Mouse (Mus musculus): ENCODE data around the gene Trim44.

Gene Trim44

DNA sequence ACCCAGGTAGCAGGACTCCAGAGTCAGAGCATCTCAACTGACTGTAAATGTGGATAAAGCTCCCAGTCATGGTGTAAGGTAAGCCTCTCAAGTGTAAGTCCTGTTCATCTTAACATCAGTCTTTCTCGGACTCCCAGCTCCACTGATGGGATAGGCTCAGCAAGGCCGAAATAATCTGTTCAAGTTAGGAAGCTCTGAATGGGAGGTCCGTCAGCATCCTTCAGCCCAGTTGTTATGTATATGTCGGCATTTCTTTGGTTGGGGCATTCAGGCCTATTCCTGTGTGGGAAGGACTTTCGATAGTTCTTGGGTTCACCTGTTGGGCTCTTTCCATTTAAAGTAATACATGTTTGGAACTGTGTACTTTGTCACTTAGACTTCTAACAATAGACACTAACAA lies 3.6 kb downstream of the Trim44 start:
- DNase-seq, result no peak

DNA sequence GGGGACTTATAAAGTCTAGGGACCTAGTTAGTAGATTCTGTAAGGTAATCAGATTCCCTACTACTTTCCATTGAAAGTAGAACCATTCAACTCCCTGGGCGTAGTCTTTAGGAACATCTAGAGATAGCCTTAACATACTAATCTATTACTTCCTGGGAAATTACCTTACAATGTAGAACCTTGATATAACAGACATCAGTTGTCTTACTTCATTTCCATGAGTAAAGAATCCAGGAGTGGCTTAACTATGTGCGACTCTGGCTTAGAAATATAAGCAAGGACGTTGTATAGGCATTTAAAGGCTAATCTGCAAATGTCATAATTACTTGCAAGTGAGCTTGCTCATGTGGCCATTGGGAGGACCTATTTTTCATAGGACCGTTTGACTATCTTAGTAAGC lies 4.3 kb downstream of the Trim44 start:
- no peak for DNase-seq

GRCm38 (mm10) chr2:102401352-102401692 lies 6.3 kb downstream of the Trim44 start:
- no peak for DNase-seq

DNA sequence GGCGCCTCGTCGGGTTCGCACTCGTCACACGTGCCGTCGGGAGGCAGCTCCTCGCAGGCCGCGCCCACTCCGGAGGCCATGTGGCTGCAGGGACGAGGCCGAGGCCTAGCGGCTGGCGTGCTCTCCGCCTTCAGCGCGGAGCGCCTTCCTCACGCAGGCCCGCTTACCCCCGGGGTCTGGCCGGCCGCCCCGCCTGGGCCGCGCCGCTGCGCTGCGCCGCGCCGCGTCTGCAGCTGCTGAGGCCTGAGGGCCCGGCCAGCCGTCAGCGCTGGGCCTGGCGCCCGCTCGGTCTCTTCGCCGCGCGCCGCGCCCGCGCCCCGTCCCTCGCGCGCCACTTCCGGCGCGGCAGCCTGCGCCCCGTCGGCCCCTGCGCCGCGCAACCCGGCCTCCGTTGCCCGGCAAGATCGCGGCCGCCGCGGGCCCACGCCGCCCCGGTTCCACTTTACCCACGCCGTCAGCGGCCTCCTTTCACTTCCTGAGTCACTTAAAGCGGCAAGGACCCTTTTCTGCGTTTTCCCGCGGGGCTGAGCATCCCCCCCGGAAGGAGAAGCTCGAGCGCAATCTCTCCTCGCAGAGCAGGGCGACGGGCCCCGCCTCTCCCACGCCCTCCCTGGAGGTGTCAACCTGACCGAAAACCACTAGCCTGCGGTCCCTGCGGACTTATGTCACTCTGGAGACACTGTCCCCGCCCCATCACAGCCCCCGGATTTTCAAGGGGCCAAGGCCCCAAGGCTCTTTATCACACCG lies 6.8 kb downstream of the Trim44 start:
- peak; percentile 92 for DNase-seq

GRCm38 (mm10) chr2:102399864-102400604 lies 7.6 kb downstream of the Trim44 start:
- peak; percentile 16 for DNase-seq

DNA sequence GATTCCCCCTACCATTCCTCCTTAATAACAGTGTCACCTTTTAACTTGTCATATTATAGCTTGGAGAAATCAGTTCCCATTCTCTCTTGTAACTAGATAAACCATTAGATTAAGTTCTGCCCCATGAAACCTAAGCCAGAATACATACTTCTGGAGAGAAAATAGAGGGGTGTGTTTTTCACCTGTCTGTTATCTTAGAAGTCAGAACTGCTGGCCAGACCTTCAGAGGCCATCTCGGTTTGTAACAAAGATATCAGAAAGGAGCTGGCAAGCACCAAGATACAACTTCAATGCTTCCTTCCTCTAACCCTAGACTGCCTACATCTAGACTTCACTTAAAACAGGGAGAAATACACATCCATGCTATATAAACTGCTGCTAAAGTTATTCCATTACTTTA lies 11.1 kb downstream of the Trim44 start:
- no peak for DNase-seq

GRCm38 (mm10) chr2:102393457-102393856 lies 14.2 kb downstream of the Trim44 start:
- no peak for DNase-seq

GRCm38 (mm10) chr2:102385328-102385902 lies 22.2 kb downstream of the Trim44 start:
- DNase-seq, result no peak

GRCm38 (mm10) chr2:102384496-102384895 lies 23.1 kb downstream of the Trim44 start:
- no peak for DNase-seq

- DNase-seq, result no peak
Measured at GRCm38 (mm10) chr2:102384057-102384456, 23.6 kb downstream of the Trim44 start.

- peak; percentile 51 for DNase-seq
Measured at GRCm38 (mm10) chr2:102383069-102383834, 24.4 kb downstream of the Trim44 start.

GRCm38 (mm10) chr2:102382519-102382918 lies 25.1 kb downstream of the Trim44 start:
- DNase-seq, result no peak

- DNase-seq, result no peak
Measured at GRCm38 (mm10) chr2:102380581-102380980, 27.0 kb downstream of the Trim44 start.

GRCm38 (mm10) chr2:102378928-102379327 lies 28.7 kb downstream of the Trim44 start:
- DNase-seq, result no peak

GRCm38 (mm10) chr2:102378381-102378780 lies 29.2 kb downstream of the Trim44 start:
- DNase-seq, result no peak

DNA sequence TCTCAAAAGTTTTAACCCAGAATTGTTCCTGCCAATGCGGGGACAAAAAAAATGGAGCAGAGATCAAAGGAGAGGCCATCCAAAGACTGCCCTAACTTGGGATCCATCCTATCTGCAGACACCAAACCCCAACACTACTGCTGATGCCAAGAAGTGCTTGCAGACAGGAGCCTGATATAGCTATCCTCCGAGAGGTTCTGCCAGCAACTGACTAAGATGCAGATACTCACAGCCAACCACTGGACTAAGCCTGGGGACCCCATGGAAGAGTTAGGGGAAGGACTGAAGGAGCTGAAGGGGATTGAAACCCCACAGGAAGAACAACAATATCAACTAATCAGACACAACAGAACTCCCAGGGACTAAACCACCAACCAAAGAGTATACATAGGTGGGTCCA lies 30.3 kb downstream of the Trim44 start:
- no peak for DNase-seq

- DNase-seq, result no peak
Measured at GRCm38 (mm10) chr2:102373406-102374105, 34.1 kb downstream of the Trim44 start.

DNA sequence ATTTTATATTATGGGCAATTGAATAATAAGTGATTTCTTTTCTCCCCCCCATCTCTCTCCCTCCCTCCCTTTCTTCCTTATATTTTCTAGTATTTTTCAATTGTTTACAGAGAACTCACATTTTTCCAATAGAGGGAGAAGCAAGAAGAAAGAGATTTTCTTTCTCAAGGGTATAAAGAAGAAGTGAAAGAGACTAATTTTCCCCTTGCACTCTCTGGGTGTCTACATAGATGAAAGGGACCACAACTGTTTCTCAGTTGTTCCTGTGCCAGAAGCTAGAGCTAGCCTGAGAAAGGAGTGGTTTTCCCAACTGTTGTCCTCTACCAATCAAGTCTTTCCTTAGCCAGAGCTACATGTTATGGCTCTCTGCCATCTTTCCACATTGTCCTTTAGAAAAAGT lies 34.9 kb downstream of the Trim44 start:
- no peak for DNase-seq

DNA sequence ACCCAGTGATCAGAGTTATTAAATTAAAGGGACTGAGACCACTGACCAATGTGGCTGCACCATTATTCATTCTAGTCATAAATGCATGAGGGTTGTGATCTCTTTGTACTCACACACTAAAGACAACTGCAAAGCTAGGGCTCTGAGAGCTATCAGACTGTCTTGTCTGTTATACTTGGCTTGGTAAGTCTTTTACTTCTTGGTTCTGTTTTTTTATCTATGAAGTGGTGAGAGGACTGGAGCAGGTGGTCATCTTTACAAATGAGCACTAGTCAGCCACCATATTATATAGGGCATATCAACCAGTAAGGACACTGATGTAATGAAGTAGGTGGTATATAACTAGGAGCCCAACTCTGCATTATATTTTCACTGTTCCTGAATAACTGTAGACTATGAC lies 36.3 kb downstream of the Trim44 start:
- DNase-seq, result no peak

- no peak for DNase-seq
Measured at GRCm38 (mm10) chr2:102365983-102366545, 41.6 kb downstream of the Trim44 start.

DNA sequence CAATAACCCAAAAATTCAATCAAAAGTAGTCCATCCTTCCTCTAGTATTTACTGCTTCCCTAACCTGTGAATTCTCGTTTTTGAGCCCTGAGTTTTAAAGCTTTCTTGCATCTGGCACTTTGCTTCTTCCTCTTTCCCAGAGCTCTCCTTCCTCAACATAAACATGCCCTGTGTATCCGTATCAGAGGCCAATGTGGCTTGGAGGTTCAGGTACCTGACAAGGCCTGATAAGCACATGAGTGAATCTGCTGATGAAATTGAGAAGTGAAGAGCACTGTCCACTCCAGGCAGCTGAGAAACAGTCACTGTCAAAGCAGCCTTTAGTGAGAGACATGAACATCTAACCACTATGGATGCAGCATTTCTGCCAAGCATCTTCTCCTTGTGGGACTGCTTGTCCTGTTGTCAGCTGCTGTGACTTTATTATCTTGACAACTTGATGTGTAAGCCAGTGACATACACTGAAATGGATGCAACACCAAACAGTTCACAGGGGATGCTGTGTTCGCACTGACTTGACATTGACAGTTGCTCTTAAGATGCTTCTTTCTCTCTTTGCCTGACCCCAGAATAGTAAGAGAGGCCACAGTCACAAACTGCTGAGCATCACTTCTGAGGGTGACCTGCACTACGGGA lies 42.9 kb downstream of the Trim44 start:
- DNase-seq, result peak; percentile 20
